Mouse (Mus musculus): Measurements from ENCODE around the gene Ccn6. TPM values are rescaled to one million over a fixed set of nuclear protein-coding genes. Genes with fewer than 3 reads are reported as not detected.

Gene Ccn6
- polyA plus RNA-seq, 1 experiment from 2014 or later: 0.16 TPM

- no peak for DNase-seq (ENCODE audit: low spot score)
- H3K4me1 ChIP-seq (replicated peaks; ENCODE audit: insufficient read depth, low read length): no peaks in the 10 kb centered on the region
- no peak overlapping the region for H3K4me3 ChIP-seq (replicated peaks; ENCODE audit: low read depth, low read length)
- H3K36me3 ChIP-seq (ENCODE audit: insufficient read depth, low read length): no peaks in the 10 kb centered on the region
- no peaks in the 10 kb centered on the region for H3K27me3 ChIP-seq (ENCODE audit: insufficient read depth, low read length)
- H3K4me2 ChIP-seq (ENCODE audit: low read length): no peak overlapping the region
- H3K9ac ChIP-seq (ENCODE audit: low read depth, low read length): no peak overlapping the region
- 93% methylated on average over 3 of the region's 3 CpGs for WGBS
- H3K9me3 ChIP-seq (replicated peaks; ENCODE audit: low read length): no peaks in the 10 kb centered on the region
- no peak for TF ChIP-seq CTCF (IDR thresholded peaks at IDR 0.05; ENCODE audit: low read depth)
- ATAC-seq (replicated peaks; ENCODE audit: low FRiP score, low read depth): no peak
- no peak overlapping the region for H3K27ac ChIP-seq
Measured at GRCm38 (mm10) chr10:39192673-39193072, 29.1 kb upstream of the Ccn6 start.

DNA sequence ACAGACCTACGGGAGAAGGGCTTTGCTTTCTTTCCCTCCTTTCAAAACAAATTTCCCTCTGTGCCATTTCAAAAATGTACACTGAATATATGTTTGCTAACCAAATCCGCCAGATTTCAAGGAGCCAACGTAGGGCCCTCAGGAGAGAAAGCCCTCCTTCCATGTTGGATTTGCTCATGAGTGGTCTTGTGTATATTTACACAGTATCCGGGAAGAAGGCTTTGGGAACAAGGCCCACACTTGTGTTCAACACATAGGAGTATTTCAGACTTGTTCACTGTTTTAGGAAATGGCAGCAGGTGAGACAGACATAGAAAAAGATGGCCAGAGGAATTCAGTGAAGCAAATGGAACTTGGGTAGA lies 21.9 kb upstream of the Ccn6 start:
- Histone ChIP-seq H3K4me3 (replicated peaks; ENCODE audit: low read depth, low read length) (no peak overlapping the region), H3K9ac (ENCODE audit: low read depth, low read length) (no peak overlapping the region), H3K27ac (no peak overlapping the region), H3K4me1 (replicated peaks; ENCODE audit: insufficient read depth, low read length) (no peaks in the 10 kb centered on the region), H3K36me3 (ENCODE audit: insufficient read depth, low read length) (no peaks in the 10 kb centered on the region), H3K27me3 (ENCODE audit: insufficient read depth, low read length) (no peaks in the 10 kb centered on the region), H3K4me2 (ENCODE audit: low read length) (no peak overlapping the region), H3K9me3 (replicated peaks; ENCODE audit: low read length) (no peaks in the 10 kb centered on the region)
- WGBS: 77% methylated on average over 4 of the region's 4 CpGs
- no peak for TF ChIP-seq CTCF (IDR thresholded peaks at IDR 0.05; ENCODE audit: low read depth)
- ATAC-seq (replicated peaks; ENCODE audit: low FRiP score, low read depth) (no peak), DNase-seq (ENCODE audit: low spot score) (no peak)

- H3K9me3 ChIP-seq (replicated peaks; ENCODE audit: low read length): no peaks in the 10 kb centered on the region
- H3K4me3 ChIP-seq (replicated peaks; ENCODE audit: low read depth, low read length): no peak overlapping the region
- no peak for ATAC-seq (replicated peaks; ENCODE audit: low FRiP score, low read depth)
- TF ChIP-seq CTCF (IDR thresholded peaks at IDR 0.05; ENCODE audit: low read depth): no peak
- no peak overlapping the region for H3K27ac ChIP-seq
- H3K4me2 ChIP-seq (ENCODE audit: low read length): no peak overlapping the region
- no peak for DNase-seq (ENCODE audit: low spot score)
- H3K4me1 ChIP-seq (replicated peaks; ENCODE audit: insufficient read depth, low read length): no peaks in the 10 kb centered on the region
- no peaks in the 10 kb centered on the region for H3K36me3 ChIP-seq (ENCODE audit: insufficient read depth, low read length)
- no peak overlapping the region for H3K9ac ChIP-seq (ENCODE audit: low read depth, low read length)
- 72% methylated on average over 8 of the region's 8 CpGs for WGBS
- H3K27me3 ChIP-seq (ENCODE audit: insufficient read depth, low read length): no peaks in the 10 kb centered on the region
Measured at GRCm38 (mm10) chr10:39184864-39185544, 21.4 kb upstream of the Ccn6 start.

DNA sequence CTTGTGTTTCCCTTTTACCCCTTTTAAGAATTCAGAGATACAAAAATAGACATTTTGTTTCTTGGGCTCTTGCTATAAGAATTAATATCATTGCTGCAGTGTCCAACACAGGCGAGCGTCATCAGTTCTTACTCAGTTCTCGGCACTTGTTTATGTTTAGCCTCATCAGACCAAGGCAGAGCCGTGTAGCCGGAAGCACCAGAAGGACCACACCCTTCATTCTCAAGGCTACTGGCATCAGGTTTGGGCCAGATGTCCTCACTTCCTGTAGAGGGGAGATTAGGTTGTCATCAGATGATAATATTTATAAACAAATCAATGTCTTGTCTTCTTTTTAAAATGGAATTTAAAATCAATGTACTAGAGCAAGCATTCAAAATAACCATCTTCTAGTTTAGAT lies 13.4 kb upstream of the Ccn6 start:
- H3K4me1 ChIP-seq (replicated peaks; ENCODE audit: insufficient read depth, low read length): no peaks in the 10 kb centered on the region
- H3K9me3 ChIP-seq (replicated peaks; ENCODE audit: low read length): no peaks in the 10 kb centered on the region
- DNase-seq (ENCODE audit: low spot score) (no peak), ATAC-seq (replicated peaks; ENCODE audit: low FRiP score, low read depth) (no peak)
- no peak overlapping the region for H3K27ac ChIP-seq
- H3K9ac ChIP-seq (ENCODE audit: low read depth, low read length): no peak overlapping the region
- TF ChIP-seq CTCF (IDR thresholded peaks at IDR 0.05; ENCODE audit: low read depth): no peak
- WGBS: 81% methylated on average over 5 of the region's 5 CpGs
- no peak overlapping the region for H3K4me2 ChIP-seq (ENCODE audit: low read length)
- no peaks in the 10 kb centered on the region for H3K36me3 ChIP-seq (ENCODE audit: insufficient read depth, low read length)
- no peak overlapping the region for H3K4me3 ChIP-seq (replicated peaks; ENCODE audit: low read depth, low read length)
- no peaks in the 10 kb centered on the region for H3K27me3 ChIP-seq (ENCODE audit: insufficient read depth, low read length)

DNA sequence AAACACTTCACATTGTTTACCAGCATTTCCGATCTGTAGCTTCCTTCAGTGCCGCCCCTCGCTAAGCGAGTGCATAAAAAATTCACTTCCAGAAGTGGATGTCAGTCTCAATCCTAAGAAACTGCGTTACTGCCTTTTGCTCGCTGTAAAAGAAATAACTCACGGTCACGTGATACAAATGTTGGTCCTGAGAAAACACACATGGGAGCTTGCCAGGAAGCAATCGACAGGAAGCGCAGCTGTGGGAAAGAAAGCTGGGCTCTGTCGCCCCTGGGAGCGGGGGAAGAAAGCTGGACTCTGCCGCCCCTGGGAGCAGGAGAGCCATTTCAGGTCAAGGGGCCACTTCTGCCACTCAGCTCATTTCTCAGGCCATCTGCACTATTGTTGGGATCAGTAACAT lies 9.5 kb upstream of the Ccn6 start:
- WGBS: 28% methylated on average over 13 of the region's 13 CpGs
- no peak for TF ChIP-seq CTCF (IDR thresholded peaks at IDR 0.05; ENCODE audit: low read depth)
- no peaks in the 10 kb centered on the region for H3K9me3 ChIP-seq (replicated peaks; ENCODE audit: low read length)
- no peaks in the 10 kb centered on the region for H3K36me3 ChIP-seq (ENCODE audit: insufficient read depth, low read length)
- ATAC-seq (replicated peaks; ENCODE audit: low FRiP score, low read depth) (no peak), DNase-seq (ENCODE audit: low spot score) (peak; percentile 81)
- no peak overlapping the region for H3K9ac ChIP-seq (ENCODE audit: low read depth, low read length)
- peak overlapping the region; percentile 66 for H3K4me2 ChIP-seq (ENCODE audit: low read length)
- no peaks in the 10 kb centered on the region for H3K27me3 ChIP-seq (ENCODE audit: insufficient read depth, low read length)
- H3K4me1 ChIP-seq (replicated peaks; ENCODE audit: insufficient read depth, low read length): no peaks in the 10 kb centered on the region; the same call in 1 of the 2 replicates
- H3K4me3 ChIP-seq (replicated peaks; ENCODE audit: low read depth, low read length): no peak overlapping the region
- peak overlapping the region; percentile 66 for H3K27ac ChIP-seq

- H3K4me1 ChIP-seq (replicated peaks; ENCODE audit: insufficient read depth, low read length): no peaks in the 10 kb centered on the region; the same call in 1 of the 2 replicates
- WGBS: 69% methylated on average over 6 of the region's 6 CpGs
- DNase-seq (ENCODE audit: low spot score): peak; percentile 25
- H3K36me3 ChIP-seq (ENCODE audit: insufficient read depth, low read length): no peaks in the 10 kb centered on the region
- H3K4me3 ChIP-seq (replicated peaks; ENCODE audit: low read depth, low read length): no peak overlapping the region
- no peak for ATAC-seq (replicated peaks; ENCODE audit: low FRiP score, low read depth)
- H3K27ac ChIP-seq: peak overlapping the region; percentile 66
- no peak overlapping the region for H3K9ac ChIP-seq (ENCODE audit: low read depth, low read length)
- TF ChIP-seq CTCF (IDR thresholded peaks at IDR 0.05; ENCODE audit: low read depth): no peak
- peak overlapping the region; percentile 66 for H3K4me2 ChIP-seq (ENCODE audit: low read length)
- H3K9me3 ChIP-seq (replicated peaks; ENCODE audit: low read length): no peaks in the 10 kb centered on the region
- no peaks in the 10 kb centered on the region for H3K27me3 ChIP-seq (ENCODE audit: insufficient read depth, low read length)
Measured at GRCm38 (mm10) chr10:39172540-39172931, 8.9 kb upstream of the Ccn6 start.
